Mouse (Mus musculus): Measurements from ENCODE around the gene Csrnp1. TPM values are rescaled to one million over a fixed set of nuclear protein-coding genes. Genes with fewer than 3 reads are reported as not detected.

Csrnp1 gene
- not detected for polyA plus RNA-seq (2014; fragmentation: Illumina TruSeq; extraction: RNeasy Lipid Tissue Mini Kit (QIAGEN cat#74804); ENCODE audit: low read depth, low replicate concordance)

DNA sequence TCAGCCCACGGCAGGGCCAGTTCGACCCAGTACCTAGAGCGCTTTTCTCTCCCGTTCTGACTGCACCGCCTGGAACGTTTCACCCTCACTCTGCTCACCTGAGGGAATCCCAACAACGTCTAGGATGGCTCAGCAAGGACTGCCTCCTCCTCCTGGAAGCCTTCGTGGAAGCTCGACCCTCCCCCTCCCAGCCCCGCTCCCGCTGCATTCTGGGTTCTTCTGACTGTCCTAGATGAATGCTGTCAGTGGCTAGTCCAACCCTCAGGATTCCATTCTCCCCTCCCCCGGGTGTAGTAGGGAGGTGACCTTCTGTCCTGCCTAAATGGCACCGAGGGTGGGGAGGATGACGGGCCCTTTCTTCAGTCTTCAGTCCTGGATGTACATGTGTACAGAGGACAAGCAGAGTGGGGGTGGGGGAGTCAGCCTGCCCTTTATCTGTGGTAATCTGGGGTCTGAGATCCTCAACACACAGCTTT is at the start of gene Csrnp1:
Csrnp1 (minus strand) TSS at position 123 of the 476 bp plus-strand sequence.

DNA sequence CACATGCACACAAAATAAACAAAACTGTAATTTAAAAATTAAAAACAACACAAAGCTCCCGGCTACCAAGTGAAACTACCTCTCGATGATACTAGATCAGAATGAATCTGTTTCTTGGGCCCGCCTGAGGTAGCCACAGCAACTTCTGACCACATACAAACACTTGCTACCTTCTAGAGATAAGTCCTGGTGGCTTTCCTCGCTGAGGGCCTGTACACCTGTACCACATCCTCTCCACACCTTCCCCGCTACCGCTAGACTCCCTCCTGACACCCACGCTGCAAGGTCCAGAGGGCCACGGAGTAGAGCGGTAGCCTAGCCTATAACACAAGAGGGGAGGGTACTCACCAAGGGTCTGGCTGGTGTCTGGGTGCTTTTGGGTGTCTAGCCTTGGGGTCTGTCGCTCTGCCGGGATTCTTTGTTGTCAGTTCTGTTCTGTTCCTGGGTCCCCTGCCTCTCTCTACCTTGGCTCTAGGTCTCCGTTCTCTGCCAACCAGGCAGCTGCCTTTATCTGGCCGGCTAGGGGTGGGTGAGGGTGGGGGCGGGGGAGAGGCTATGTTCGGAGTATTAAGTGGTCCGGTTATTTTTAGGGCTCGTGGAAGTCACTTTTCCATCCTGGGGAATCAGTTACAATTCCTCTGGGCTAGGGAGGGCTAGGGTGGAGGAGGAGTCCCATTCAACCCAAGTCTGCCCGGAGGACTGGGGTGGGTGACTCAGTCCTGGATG is 38.8 kb upstream of the Csrnp1 start, which contains the start of gene Xirp1:
Xirp1 (minus strand) TSS at position 513 of the 726 bp plus-strand sequence.

DNA sequence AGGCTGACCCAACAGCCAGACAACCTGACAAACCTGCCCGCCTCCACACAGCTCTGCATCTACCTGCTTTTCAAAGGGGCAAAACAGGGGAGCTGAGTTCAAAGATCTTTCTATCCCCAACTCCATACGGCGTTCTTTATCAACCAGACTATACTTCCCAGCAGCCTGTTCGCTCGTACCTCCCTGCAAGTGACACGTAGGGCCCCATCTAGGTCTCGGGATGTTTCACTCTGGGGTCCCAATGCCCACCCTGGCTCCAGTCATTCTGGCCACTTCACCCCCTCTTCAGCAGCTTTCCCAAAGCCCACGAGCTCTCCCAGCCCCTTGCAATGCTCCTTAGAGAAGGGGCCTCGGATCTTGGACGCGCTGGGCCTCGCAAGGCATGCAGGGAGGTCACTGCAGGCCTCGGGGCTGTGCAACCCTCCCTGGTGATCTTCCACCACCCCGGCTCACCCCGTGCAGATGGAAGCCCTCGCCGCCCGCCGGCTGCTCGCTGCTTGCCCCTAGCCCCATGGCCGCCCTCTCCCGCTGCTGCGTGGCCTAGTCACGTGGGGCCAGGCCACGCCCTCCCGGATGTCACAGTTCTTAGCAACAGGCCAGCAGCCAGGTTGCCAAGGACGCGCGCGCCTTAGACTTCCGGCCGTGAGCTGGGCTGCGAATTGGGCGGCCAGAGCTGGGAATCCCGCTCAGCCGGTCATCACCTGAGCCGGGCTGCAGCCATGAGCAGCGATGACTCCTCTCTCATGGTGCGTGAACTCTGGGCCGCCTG is 47.3 kb downstream of the Csrnp1 start, which contains the start of the genes Gorasp1 and Ttc21a:
Gorasp1 (minus strand) TSS at position 561 of the 769 bp plus-strand sequence.
Ttc21a (plus strand) TSS at position 602 of the 769 bp plus-strand sequence.

Other genes with a start within 250 kb of the Csrnp1 start
- gene Scn11a, start 159.2 kb downstream of the Csrnp1 start, polyA plus RNA-seq (2014; fragmentation: Illumina TruSeq; extraction: RNeasy Lipid Tissue Mini Kit (QIAGEN cat#74804); ENCODE audit: low read depth, low replicate concordance): not detected
- 66.4 TPM for gene Wdr48, start 89.8 kb downstream of the Csrnp1 start, polyA plus RNA-seq (2014; fragmentation: Illumina TruSeq; extraction: RNeasy Lipid Tissue Mini Kit (QIAGEN cat#74804); ENCODE audit: low read depth, low replicate concordance)
- gene Gorasp1, start 47.1 kb downstream of the Csrnp1 start, polyA plus RNA-seq (2014; fragmentation: Illumina TruSeq; extraction: RNeasy Lipid Tissue Mini Kit (QIAGEN cat#74804); ENCODE audit: low read depth, low replicate concordance): 5.4 TPM
- gene Ttc21a, start 47.1 kb downstream of the Csrnp1 start, polyA plus RNA-seq (2014; fragmentation: Illumina TruSeq; extraction: RNeasy Lipid Tissue Mini Kit (QIAGEN cat#74804); ENCODE audit: low read depth, low replicate concordance): not detected
- gene Xirp1, start 38.9 kb upstream of the Csrnp1 start, polyA plus RNA-seq (2014; fragmentation: Illumina TruSeq; extraction: RNeasy Lipid Tissue Mini Kit (QIAGEN cat#74804); ENCODE audit: low read depth, low replicate concordance): not detected
- gene Cx3cr1, start 85.2 kb upstream of the Csrnp1 start, polyA plus RNA-seq (2014; fragmentation: Illumina TruSeq; extraction: RNeasy Lipid Tissue Mini Kit (QIAGEN cat#74804); ENCODE audit: low read depth, low replicate concordance): 9.1 TPM
- gene Ccr8, start 107.5 kb upstream of the Csrnp1 start, polyA plus RNA-seq (2014; fragmentation: Illumina TruSeq; extraction: RNeasy Lipid Tissue Mini Kit (QIAGEN cat#74804); ENCODE audit: low read depth, low replicate concordance): not detected
- 3.2 TPM for gene Slc25a38, start 125.7 kb upstream of the Csrnp1 start, polyA plus RNA-seq (2014; fragmentation: Illumina TruSeq; extraction: RNeasy Lipid Tissue Mini Kit (QIAGEN cat#74804); ENCODE audit: low read depth, low replicate concordance)
- 79.8 TPM for gene Rpsa, start 143.0 kb upstream of the Csrnp1 start, polyA plus RNA-seq (2014; fragmentation: Illumina TruSeq; extraction: RNeasy Lipid Tissue Mini Kit (QIAGEN cat#74804); ENCODE audit: low read depth, low replicate concordance)
- gene Mobp, start 165.0 kb upstream of the Csrnp1 start, polyA plus RNA-seq (2014; fragmentation: Illumina TruSeq; extraction: RNeasy Lipid Tissue Mini Kit (QIAGEN cat#74804); ENCODE audit: low read depth, low replicate concordance): not detected